Mouse (Mus musculus): ENCODE data around the gene Galntl6. TPM values are rescaled to one million over a fixed set of nuclear protein-coding genes. Genes with fewer than 3 reads are reported as not detected.

The Galntl6 gene
- polyA plus RNA-seq, 1 experiment from 2014 or later = not detected

DNA sequence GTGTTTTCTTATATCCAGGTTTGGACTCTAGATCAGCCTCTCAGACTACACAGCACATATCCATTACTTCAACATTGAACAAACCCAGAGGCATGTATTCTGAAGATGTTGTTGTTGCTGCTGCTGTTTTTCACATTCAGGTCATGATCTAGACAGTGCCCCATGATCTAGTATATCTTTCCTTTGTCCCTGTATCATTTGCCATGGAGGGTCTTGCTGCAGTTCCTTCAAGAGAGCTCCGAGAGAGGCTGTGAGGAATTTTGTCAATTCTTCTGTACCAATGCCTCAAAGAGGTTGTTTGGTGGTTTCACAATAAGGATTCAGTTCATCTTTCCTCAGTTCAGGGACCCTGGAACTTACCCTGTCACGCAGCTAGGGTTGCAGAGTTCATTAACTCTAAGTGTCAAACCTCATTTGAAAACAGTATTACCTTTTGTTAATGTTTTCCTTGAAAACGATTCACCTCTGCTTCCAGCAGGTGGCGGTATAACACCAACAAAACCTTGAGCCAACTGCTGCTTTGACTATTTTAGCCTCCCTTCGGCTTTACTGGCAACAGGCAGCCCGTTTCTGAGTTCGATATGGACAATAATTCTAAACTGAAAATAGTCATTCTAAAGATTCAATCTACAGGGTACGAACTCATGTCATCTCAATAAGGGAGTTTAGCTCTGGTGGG, 973.1 kb downstream of the Galntl6 start:
- Histone ChIP-seq H3K36me3 (ENCODE audit: inconsistent target) (no peaks in the 10 kb centered on the region), H3K27ac (no peak overlapping the region), H3K79me2 (ENCODE audit: inconsistent target) (no peaks in the 10 kb centered on the region), H3K4me3 (ENCODE audit: inconsistent target) (no peak overlapping the region)
- WGBS (ENCODE audit: missing documents) = 23% methylated on average over 8 of the region's 8 CpGs

DNA sequence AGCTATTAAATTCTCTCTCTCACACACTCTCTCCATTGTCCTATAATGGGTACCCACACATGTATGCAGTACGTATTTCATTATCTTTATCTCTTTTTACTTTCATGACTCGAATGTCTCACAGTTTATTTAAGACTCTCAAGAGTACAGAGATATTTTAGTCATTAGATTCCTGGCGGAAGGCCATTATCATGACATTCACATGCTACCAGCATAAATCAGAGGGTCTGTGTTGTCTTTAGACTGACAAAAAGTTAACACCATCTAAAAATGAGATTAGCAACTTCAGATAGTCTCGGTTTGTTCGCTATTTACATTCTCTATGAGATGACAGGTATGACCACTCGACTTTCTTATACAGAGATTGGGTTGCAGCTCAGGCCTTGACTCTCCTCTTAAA, 985.4 kb downstream of the Galntl6 start:
- WGBS (ENCODE audit: missing documents) = 74% methylated on average over 6 of the region's 6 CpGs
- Histone ChIP-seq H3K36me3 (ENCODE audit: inconsistent target) (no peaks in the 10 kb centered on the region), H3K79me2 (ENCODE audit: inconsistent target) (no peaks in the 10 kb centered on the region), H3K27ac (no peak overlapping the region), H3K4me3 (ENCODE audit: inconsistent target) (no peak overlapping the region)

DNA sequence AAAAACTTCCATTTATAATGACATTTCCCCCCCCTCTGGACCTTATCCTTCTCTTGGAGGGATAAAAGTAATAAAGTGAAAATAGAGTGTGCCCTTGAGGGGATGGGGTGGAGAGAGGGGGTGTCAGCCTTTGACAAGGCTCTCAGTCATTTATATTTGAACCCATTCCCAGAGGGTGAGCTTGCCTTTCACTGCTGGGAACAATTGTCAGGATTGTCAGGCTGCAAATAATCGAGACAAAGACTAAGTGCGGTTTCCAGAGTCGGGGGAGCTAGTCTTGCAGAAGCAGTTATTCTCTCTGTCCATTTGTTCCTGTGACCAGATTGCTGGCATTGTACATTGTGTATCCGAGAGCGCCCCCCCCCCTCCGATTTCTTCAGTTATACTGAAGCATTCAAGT, 988.9 kb downstream of the Galntl6 start:
- Histone ChIP-seq H3K36me3 (ENCODE audit: inconsistent target) (no peaks in the 10 kb centered on the region), H3K4me3 (ENCODE audit: inconsistent target) (no peak overlapping the region), H3K27ac (no peak overlapping the region), H3K79me2 (ENCODE audit: inconsistent target) (no peaks in the 10 kb centered on the region)
- WGBS (ENCODE audit: missing documents) = 89% methylated on average over 6 of the region's 6 CpGs

DNA sequence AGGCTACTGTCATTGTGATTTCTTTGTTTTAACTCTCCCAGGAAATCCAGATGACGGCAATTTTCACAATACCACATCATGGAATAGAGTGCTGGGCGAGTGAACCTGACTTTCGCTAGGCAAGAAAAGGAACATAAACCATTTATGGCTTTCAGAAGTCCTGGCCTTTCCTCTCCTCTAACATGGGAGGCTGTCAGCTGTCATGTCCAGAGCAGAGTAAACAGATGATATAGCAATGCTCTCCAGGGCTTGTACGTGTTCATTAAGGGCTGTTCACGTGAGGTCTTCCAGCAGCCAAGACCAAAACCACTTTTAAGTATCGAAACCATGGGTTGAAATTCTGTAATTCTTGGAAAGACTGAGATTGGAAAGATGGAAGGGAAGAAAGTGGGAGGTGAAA, 989.3 kb downstream of the Galntl6 start:
- Histone ChIP-seq H3K27ac (no peak overlapping the region), H3K79me2 (ENCODE audit: inconsistent target) (no peaks in the 10 kb centered on the region), H3K4me3 (ENCODE audit: inconsistent target) (no peak overlapping the region), H3K36me3 (ENCODE audit: inconsistent target) (no peaks in the 10 kb centered on the region)
- 90% methylated on average over 6 of the region's 6 CpGs for WGBS (ENCODE audit: missing documents)

DNA sequence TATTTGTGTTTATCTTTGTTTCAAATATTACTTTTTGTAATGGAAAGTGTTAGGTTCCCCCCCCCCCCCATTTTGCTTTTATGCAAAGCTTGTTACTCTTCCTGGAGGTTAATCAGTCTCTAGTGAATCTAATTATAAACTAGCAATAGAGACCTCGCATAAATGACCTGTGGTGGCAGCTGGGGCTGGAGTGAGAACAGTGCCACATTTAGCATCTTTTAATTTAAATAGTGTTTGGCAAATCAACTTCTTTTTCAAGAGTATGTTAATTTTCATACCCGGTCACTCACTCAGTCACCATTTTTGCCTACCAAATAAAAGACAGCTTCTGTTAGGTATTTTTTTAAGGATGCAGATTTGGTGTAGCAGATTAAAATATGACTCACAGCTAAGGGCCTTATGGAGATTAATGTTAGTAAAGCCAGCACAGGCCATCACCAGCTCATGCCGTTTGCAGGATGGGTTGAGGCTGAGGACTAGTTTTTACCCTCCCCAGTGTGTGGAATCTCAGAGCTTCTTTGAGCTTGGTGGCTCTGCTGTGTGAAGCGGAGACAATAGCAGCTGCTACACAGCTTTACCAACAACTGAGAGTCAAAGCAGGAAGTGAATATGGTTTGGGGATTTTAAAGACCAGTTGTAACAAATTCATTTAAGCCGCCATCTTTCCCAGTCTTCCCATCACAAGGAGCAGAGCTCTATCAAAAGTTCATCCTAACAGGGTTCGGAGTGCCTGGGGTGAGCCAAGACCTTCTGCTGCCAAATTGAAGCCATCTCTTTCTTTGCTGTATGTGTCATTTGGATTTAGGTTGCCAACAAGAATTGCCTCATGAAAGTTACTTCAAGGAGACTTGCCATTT, 990.0 kb downstream of the Galntl6 start:
- no peaks in the 10 kb centered on the region for H3K79me2 ChIP-seq (ENCODE audit: inconsistent target)
- no peaks in the 10 kb centered on the region for H3K36me3 ChIP-seq (ENCODE audit: inconsistent target)
- H3K27ac ChIP-seq = no peak overlapping the region
- WGBS (ENCODE audit: missing documents) = 89% methylated on average over 6 of the region's 6 CpGs
- no peak overlapping the region for H3K4me3 ChIP-seq (ENCODE audit: inconsistent target)

DNA sequence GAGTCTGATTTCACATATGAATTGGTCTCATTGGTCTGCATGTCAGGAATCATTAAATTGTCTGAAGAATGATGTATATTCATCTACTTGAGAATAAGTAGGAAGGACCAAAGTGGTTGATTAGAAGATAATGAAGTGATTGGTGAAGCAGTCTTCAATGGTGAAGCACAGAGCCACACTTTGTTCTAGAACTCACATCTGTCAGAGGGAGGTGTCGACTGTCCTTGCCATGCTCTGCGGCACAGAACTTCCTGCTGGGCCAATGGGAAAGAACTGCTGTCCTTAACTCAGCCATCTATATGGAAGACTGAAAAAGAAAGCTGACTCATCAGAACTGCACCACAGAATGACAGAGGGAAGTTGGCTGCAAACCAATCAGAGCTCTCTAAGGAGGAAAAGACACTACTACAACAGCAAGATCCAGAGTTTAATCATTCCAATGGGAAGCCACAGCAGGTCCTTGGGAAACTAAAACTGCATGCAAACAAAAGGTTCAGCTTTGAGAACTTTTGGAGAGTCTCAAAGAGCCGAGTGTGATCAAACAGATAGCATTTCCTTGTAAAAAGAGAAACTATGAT, 992.0 kb downstream of the Galntl6 start:
- no peaks in the 10 kb centered on the region for H3K36me3 ChIP-seq (ENCODE audit: inconsistent target)
- H3K4me3 ChIP-seq (ENCODE audit: inconsistent target) = no peak overlapping the region
- WGBS (ENCODE audit: missing documents) = 68% methylated on average over 3 of the region's 3 CpGs
- H3K27ac ChIP-seq = no peak overlapping the region
- no peaks in the 10 kb centered on the region for H3K79me2 ChIP-seq (ENCODE audit: inconsistent target)

DNA sequence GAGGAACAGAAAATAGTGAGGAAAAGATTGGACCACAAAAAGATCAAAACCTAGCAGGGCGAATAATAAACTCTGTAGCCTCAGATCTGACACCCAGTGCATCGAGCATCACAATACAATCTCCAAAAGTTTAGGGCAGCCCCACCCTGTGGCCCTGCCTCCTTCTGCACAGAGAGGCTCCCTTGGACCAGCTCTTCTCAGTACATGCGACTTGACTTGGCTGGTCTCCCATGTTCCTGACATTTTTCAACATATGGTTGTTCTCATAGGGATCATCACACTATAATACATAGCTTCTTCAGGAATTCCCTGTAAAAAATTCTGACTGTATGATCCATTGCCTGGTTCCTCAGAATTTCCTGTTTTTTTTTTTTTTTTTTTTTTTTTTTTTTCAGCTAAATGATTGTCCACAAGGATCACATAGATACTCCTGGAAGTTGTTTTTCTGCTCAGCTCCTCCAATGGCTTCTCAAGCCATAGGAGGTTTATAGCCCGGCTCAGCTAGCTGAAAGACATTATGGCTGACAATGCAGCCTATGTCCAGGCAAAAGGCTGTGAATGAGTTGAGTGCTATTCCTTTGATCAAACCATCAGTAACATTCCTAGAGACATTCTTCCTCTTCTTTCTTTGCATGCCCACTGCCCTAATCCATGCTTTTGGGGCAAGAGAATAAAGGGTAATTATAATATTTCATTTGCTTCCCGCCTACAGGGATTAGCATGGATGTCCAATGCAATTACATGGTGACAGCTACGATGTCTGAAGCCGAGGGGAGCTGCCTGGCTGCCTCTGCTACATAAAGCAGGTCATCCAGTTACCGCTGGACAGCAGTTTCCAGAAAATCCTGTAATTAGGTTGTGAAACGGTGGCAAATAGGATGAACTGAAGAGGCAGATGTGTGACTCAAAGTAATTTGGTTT, 993.5 kb downstream of the Galntl6 start:
- H3K79me2 ChIP-seq (ENCODE audit: inconsistent target) = no peaks in the 10 kb centered on the region
- 81% methylated on average over 9 of the region's 9 CpGs for WGBS (ENCODE audit: missing documents)
- H3K36me3 ChIP-seq (ENCODE audit: inconsistent target) = no peaks in the 10 kb centered on the region
- H3K4me3 ChIP-seq (ENCODE audit: inconsistent target) = no peak overlapping the region
- H3K27ac ChIP-seq = no peak overlapping the region

DNA sequence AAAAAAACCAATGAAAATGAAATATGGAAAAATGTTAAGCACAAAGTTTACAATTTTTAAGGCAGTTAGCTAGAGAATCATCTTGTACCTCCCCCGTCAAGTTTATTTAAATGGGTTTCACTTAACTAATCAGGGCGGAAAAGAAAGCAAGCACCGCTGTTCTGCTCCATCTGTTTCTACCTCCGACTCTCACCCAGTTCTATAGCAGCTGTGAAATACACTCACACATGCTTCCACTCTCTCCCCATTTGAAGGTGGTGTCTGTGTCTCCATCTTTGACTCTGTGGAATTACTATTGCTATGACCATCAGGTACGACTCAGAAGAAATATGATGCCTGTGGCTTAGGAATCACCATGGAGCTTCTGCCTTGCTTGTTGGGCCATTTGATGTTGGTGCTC, 1019.1 kb downstream of the Galntl6 start:
- H3K4me3 ChIP-seq (ENCODE audit: inconsistent target) = no peak overlapping the region
- WGBS (ENCODE audit: missing documents) = 88% methylated on average over 5 of the region's 5 CpGs
- no peaks in the 10 kb centered on the region for H3K36me3 ChIP-seq (ENCODE audit: inconsistent target)
- no peak overlapping the region for H3K27ac ChIP-seq
- H3K79me2 ChIP-seq (ENCODE audit: inconsistent target) = no peaks in the 10 kb centered on the region

DNA sequence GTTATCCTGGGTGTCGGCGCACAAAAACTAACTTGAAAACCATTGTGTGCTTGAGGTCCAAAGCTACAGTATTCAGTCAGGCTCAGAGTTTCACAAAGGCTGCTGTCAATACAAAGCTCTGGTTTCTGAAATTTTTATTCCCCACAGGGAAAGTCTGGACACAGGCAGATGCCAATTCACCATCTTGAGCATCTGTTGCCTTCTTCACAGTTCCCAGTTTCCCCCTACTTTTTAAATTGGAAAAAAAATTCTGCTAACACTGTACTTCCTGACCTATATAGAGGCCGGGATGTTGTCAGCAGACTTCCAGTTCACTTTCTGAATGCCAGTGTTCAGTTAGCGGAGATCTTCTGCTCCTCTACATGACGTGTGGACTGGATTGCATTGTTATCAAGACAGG, 1020.3 kb downstream of the Galntl6 start:
- Histone ChIP-seq H3K4me3 (ENCODE audit: inconsistent target) (no peak overlapping the region), H3K79me2 (ENCODE audit: inconsistent target) (no peaks in the 10 kb centered on the region), H3K36me3 (ENCODE audit: inconsistent target) (no peaks in the 10 kb centered on the region), H3K27ac (no peak overlapping the region)
- WGBS (ENCODE audit: missing documents) = 81% methylated on average over 5 of the region's 5 CpGs

DNA sequence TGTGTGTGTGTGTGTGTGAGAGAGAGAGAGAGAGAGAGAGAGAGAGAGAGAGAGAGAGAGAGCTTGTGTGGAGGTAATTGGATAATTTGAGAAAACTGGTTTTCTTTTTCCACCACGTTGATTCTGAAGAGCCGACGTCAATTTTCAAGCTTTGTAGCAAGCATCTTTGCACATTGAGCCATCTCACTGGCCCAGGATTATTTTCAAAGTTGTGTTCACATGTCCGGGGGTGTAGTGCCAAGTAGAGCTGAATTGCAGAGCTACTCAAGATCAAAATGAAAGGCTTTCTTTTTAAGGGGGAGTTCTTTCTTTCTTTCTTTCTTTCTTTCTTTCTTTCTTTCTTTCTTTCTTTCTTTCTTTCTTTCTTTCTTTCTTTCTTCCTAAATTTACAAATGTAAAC, 1022.3 kb downstream of the Galntl6 start:
- H3K27ac ChIP-seq = no peak overlapping the region
- no peak overlapping the region for H3K4me3 ChIP-seq (ENCODE audit: inconsistent target)
- H3K36me3 ChIP-seq (ENCODE audit: inconsistent target) = no peaks in the 10 kb centered on the region
- 87% methylated on average over 4 of the region's 4 CpGs for WGBS (ENCODE audit: missing documents)
- no peaks in the 10 kb centered on the region for H3K79me2 ChIP-seq (ENCODE audit: inconsistent target)

DNA sequence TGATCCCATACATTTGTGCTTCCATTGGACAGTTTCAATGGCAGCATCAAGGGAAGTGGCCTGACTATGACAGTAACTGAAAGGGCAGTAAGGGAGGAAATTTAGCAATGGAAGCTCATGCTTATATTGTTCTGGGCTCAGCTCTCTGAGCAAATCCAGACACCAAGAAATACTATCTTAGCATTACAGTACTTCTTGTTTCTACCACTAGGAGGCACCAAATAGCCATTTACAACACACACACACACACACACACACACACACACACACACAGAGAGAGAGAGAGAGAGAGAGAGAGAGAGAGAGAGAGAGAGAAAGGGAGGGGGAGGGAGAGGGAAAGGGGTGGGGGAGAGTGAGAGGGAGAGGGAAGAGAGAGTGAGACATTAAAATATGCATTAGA, 1023.6 kb downstream of the Galntl6 start:
- Histone ChIP-seq H3K79me2 (ENCODE audit: inconsistent target) (no peaks in the 10 kb centered on the region), H3K36me3 (ENCODE audit: inconsistent target) (no peaks in the 10 kb centered on the region), H3K4me3 (ENCODE audit: inconsistent target) (no peak overlapping the region), H3K27ac (no peak overlapping the region)

DNA sequence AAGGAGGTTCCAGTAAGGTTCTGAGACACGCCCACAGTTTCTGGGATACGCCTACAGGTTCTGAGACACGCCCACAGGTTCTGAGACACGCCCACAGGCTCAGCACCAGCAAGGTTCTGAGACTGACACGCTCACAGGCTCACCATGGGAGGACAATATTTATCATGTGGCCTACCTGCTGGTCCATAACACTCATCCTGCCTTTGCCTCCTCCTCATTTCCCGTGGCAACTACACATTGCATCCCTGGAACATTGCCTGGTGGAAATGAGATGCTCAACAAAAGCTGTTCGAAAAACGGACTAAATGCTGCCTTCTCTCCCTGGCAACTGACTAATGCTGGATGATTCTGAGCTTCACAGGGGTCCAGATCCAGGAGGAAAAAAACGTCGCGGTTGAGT, 1033.0 kb downstream of the Galntl6 start:
- Histone ChIP-seq H3K79me2 (ENCODE audit: inconsistent target) (no peaks in the 10 kb centered on the region), H3K4me3 (ENCODE audit: inconsistent target) (no peak overlapping the region), H3K27ac (no peak overlapping the region), H3K36me3 (ENCODE audit: inconsistent target) (no peaks in the 10 kb centered on the region)
- 68% methylated on average over 11 of the region's 11 CpGs for WGBS (ENCODE audit: missing documents)

DNA sequence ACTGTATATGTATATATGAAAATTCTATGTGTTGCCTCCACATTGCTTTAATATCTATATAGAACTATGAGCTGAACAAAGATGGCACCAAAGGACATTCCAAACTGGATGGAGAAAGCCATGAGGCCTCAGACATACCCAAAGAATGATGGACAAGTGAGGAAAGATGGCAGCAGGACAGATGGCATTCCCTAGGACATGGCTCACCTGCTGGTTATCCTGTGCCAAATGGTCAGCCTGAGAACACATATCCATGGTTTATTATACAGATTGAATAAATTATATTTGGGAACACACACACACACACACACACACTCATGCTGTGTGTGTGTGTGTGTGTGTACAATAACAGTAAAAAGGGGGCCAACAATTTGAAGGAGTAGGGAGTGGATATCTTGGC, 1063.4 kb downstream of the Galntl6 start:
- no peaks in the 10 kb centered on the region for H3K79me2 ChIP-seq (ENCODE audit: inconsistent target)
- H3K36me3 ChIP-seq (ENCODE audit: inconsistent target) = no peaks in the 10 kb centered on the region
- no peak overlapping the region for H3K4me3 ChIP-seq (ENCODE audit: inconsistent target)
- H3K27ac ChIP-seq = no peak overlapping the region

DNA sequence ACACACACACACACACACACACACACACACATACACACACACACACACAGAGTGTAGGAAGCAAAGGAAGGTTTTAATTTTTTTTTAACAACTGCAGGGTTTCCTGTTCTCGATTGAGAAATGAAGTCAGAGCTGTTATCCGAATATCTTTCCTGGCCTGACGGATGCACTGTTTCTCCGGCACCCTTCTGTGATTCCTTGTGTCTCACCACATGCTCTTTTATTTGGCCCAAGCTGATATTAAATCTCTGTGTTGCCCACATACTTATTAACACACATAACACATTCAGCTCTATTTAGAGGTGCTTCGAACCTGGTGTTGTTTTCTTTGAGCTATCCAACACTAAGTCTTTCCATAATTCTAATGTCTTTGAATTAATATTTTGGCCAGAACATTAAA, 1069.0 kb downstream of the Galntl6 start:
- WGBS (ENCODE audit: missing documents) = 74% methylated on average over 3 of the region's 5 CpGs
- no peak overlapping the region for H3K4me3 ChIP-seq (ENCODE audit: inconsistent target)
- H3K79me2 ChIP-seq (ENCODE audit: inconsistent target) = no peaks in the 10 kb centered on the region
- no peaks in the 10 kb centered on the region for H3K36me3 ChIP-seq (ENCODE audit: inconsistent target)
- no peak overlapping the region for H3K27ac ChIP-seq
